Mouse (Mus musculus): Measurements from ENCODE around the gene Fpr1. TPM values are rescaled to one million over a fixed set of nuclear protein-coding genes. Genes with fewer than 3 reads are reported as not detected.

Gene Fpr1
- total RNA-seq, 2 experiments from 2014 or later = 1.5 to 2.3 TPM

DNA sequence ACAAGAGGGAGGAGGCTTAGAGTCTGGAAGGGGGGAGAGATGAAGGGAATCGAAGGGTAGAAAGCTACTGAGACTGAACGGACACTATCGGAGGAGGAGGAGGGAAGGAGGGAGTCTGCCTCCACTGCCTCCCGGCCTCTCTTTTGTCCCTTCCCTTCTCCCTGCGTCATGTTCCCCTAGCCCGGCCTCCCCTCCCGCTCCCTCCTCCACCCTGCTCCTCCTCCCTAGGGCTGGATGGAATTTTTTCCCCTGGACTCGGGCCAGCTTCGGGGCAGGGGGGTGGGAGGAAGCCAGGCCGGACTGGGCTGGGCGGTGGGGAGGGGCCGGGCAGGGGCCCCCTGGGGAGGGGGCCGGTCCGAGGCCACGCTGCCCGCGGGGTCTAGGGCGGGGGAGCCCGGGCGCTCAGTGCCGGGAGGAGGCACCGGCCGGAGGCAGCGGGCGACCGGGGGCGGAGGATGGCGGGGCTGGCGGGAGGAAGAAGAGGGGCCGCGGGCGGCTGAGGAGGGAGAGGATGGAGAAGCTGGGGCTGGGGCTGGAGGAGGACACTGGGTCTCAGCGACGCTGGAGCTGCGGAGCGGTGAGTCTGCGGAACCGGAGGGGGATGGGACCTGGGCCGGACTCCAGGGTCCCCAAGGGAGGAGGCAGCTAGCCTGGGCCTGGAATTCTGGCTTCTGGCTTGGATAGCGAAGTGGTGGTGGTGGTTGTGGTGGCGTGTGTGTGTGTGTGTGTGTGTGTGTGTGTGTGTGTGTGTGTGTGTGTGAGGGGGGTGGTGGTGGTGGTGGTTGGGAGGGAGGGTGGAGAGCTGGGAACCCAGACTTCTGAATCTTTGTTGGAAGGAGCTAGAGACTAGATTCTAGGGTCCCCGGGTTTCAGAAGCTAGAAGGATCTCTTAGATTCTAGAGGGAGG lies 56.7 kb downstream of the Fpr1 start, which contains the start of gene Spaca6:
Spaca6 (plus strand) TSS at position 408 of the 907 bp plus-strand sequence.
- peak; percentile 40 for ATAC-seq (replicated peaks; ENCODE audit: poor library complexity)

Other genes with a start within 250 kb of the Fpr1 start
- gene Vmn2r90, start 180.2 kb downstream of the Fpr1 start, total RNA-seq (2015) = 0.22 TPM in 1 of 2 replicates, not detected in the other
- gene Vmn2r90, start 180.2 kb downstream of the Fpr1 start, total RNA-seq (2017) = not detected in 2 replicates
- gene Spaca6, start 56.8 kb downstream of the Fpr1 start, total RNA-seq (2015) = 1.1 and 3.4 TPM in 2 replicates
- gene Spaca6, start 56.8 kb downstream of the Fpr1 start, total RNA-seq (2017) = 1.0 and 1.5 TPM in 2 replicates
- gene Has1, start 28.7 kb downstream of the Fpr1 start, total RNA-seq (2015) = not detected in 2 replicates
- not detected in 2 replicates for gene Has1, start 28.7 kb downstream of the Fpr1 start, total RNA-seq (2017)
- gene Fpr2, start 3.9 kb upstream of the Fpr1 start, total RNA-seq (2015) = 12.1 and 17.4 TPM in 2 replicates
- gene Fpr2, start 3.9 kb upstream of the Fpr1 start, total RNA-seq (2017) = 3.3 and 4.9 TPM in 2 replicates
- gene Fpr3, start 3.9 kb upstream of the Fpr1 start, total RNA-seq (2015) = not detected in 2 replicates
- not detected in 2 replicates for gene Fpr3, start 3.9 kb upstream of the Fpr1 start, total RNA-seq (2017)
- not detected in 2 replicates for gene Fpr-rs4, start 137.8 kb upstream of the Fpr1 start, total RNA-seq (2015)
- not detected in 2 replicates for gene Fpr-rs4, start 137.8 kb upstream of the Fpr1 start, total RNA-seq (2017)
- gene Vmn2r124, start 165.5 kb upstream of the Fpr1 start, total RNA-seq (2015) = not detected in 2 replicates
- gene Vmn2r124, start 165.5 kb upstream of the Fpr1 start, total RNA-seq (2017) = not detected in 2 replicates
- not detected in 2 replicates for gene Vmn2r91, start 201.1 kb upstream of the Fpr1 start, total RNA-seq (2015)
- gene Vmn2r91, start 201.1 kb upstream of the Fpr1 start, total RNA-seq (2017) = not detected in 2 replicates